9 mouse cellular contexts compared by ENCODE assay signal in the genomic region with DNA sequence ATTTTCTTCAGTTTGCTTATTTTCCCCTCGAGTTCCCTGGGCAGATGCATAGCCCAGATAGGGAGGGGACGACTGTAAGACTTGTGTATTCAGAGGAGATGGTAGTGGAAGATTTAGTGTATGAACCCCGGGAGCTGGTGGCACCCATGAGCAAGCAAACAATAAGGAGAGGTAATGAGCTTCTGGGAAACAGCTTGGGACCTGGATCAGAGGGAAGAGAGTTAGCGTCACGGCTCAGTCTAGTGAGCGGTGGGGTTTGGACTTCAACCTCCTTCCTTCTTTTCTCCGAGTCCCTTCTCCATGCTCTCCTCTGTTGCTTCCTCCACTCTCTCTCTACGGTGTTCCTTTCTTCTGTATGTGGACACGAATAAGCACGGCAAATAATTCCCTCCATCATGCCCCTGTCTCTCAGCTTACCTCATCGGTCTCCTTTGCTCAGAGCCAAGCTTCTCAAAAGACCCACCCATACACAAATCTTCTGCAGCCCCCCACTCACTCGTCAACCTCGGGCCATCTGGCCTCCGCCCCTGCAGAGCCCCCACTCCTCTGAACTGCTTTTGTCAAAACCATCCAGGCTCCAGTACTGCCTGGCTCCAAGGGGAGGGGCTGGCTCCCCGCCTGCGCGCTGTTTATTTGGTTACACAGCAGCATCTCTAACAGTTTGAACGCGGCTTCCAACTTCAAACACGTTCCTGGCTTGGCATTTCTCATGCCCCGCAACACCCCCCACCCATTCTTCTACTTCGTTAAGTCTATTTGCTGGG. TPM values are rescaled to one million over a fixed set of nuclear protein-coding genes. Genes with fewer than 3 reads are reported as not detected.
DNase-seq lines count a peak whose midpoint lies in the region; ATAC-seq lines count a peak whose summit lies in the region.
"Had no signal": no experiment of that assay in that cellular context is flagged by ENCODE, and none has a peak within 500 bp of the region (broad histone marks: within the 10 kb centered on the region; RNA-seq: fewer than 3 reads in every experiment).

No protein-coding gene starts in this region.

- peak overlapping the region; percentile 31 for H3K4me3 ChIP-seq in embryonic facial prominence, embryonic 15.5 days (replicated peaks)
- peak overlapping the region; percentile 38 for H3K4me3 ChIP-seq in hindbrain, embryonic 12.5 days
- peak overlapping the region; percentile 21 for H3K4me3 ChIP-seq in midbrain, embryonic 11.5 days (ENCODE audit: low read depth, low read length)

- H3K36me3 ChIP-seq in embryonic facial prominence, embryonic 15.5 days = no peaks in the 10 kb centered on the region
- no peaks in the 10 kb centered on the region for H3K36me3 ChIP-seq in hindbrain, embryonic 12.5 days
- H3K36me3 ChIP-seq in midbrain, embryonic 11.5 days (ENCODE audit: control insufficient read depth, insufficient read depth, low read length) = no peaks in the 10 kb centered on the region

- no peak; the same call in 1 of the 2 replicates for ATAC-seq in embryonic facial prominence, embryonic 15.5 days (ENCODE audit: insufficient number of reproducible peaks, low FRiP score, low TSS enrichment, low read depth)
- peak; percentile 83 for ATAC-seq in hindbrain, embryonic 12.5 days (ENCODE audit: low FRiP score)
- ATAC-seq in midbrain, embryonic 11.5 days (ENCODE audit: low FRiP score) = peak; percentile 78
- no peak for ATAC-seq in inflammation-experienced regulatory T-cells, adult 6 months

- WGBS in embryonic facial prominence, embryonic 15.5 days = 12% methylated on average over 22 of the region's 22 CpGs
- 8% methylated on average over 22 of the region's 22 CpGs for WGBS in hindbrain, embryonic 12.5 days
- 16% methylated on average over 22 of the region's 22 CpGs for WGBS in midbrain, embryonic 11.5 days

- no peaks in the 10 kb centered on the region for H3K27me3 ChIP-seq in embryonic facial prominence, embryonic 15.5 days
- no peaks in the 10 kb centered on the region for H3K27me3 ChIP-seq in hindbrain, embryonic 12.5 days
- no peaks in the 10 kb centered on the region for H3K27me3 ChIP-seq in midbrain, embryonic 11.5 days (ENCODE audit: control insufficient read depth, insufficient read depth, low read length)

- no peaks in the 10 kb centered on the region for H3K9me3 ChIP-seq in embryonic facial prominence, embryonic 15.5 days (replicated peaks)
- H3K9me3 ChIP-seq in hindbrain, embryonic 12.5 days (replicated peaks) = no peaks in the 10 kb centered on the region
- no peaks in the 10 kb centered on the region for H3K9me3 ChIP-seq in midbrain, embryonic 11.5 days (ENCODE audit: control insufficient read depth, low read length)

- H3K4me1 ChIP-seq in embryonic facial prominence, embryonic 15.5 days = peaks cover 15% of the 10 kb centered on the region
- peaks cover 15% of the 10 kb centered on the region for H3K4me1 ChIP-seq in hindbrain, embryonic 12.5 days
- peaks cover 8% of the 10 kb centered on the region for H3K4me1 ChIP-seq in midbrain, embryonic 11.5 days (ENCODE audit: control insufficient read depth, insufficient read depth, low read length)

- H3K4me2 ChIP-seq in embryonic facial prominence, embryonic 15.5 days (replicated peaks) = peak overlapping the region; percentile 61
- H3K4me2 ChIP-seq in hindbrain, embryonic 12.5 days (replicated peaks) = peak overlapping the region; percentile 81
- peak overlapping the region; percentile 54 for H3K4me2 ChIP-seq in midbrain, embryonic 11.5 days

- no peak overlapping the region for H3K27ac ChIP-seq in embryonic facial prominence, embryonic 15.5 days (replicated peaks)
- no peak overlapping the region for H3K27ac ChIP-seq in hindbrain, embryonic 12.5 days
- no peak overlapping the region for H3K27ac ChIP-seq in midbrain, embryonic 11.5 days (ENCODE audit: low read depth, low read length)

- intact Hi-C loops in left cerebral cortex, postnatal 14 days (cut with DNase I) = no loop called here

- no peak overlapping the region for H3K9ac ChIP-seq in embryonic facial prominence, embryonic 15.5 days
- peak overlapping the region; percentile 56 for H3K9ac ChIP-seq in hindbrain, embryonic 12.5 days
- peak overlapping the region; percentile 54 for H3K9ac ChIP-seq in midbrain, embryonic 11.5 days (ENCODE audit: low read length)

- peak; percentile 30 to 57 for DNase-seq in left cerebral cortex, postnatal 14 days (ENCODE audit: low spot score in 2 of 2)
- DNase-seq in left cerebral cortex, adult 8-10 months (ENCODE audit: low spot score in 2 of 2) = no peak
- DNase-seq in midbrain, embryonic 11.5 days (ENCODE audit: low spot score, missing footprints) = peak; percentile 92
- no peak for DNase-seq in yolk sac, embryonic 10.5 days (ENCODE audit: low spot score)

RNA-seq across cellular contexts. Expression of gene Fcrl6, which starts 14.4 kb away (rescaled TPM):
- not detected for total RNA-seq in left cerebral cortex, postnatal 14 days (2021)
- total RNA-seq in left cerebral cortex, adult 8-10 months (2022) = not detected
- polyA plus RNA-seq in embryonic facial prominence, embryonic 15.5 days (2015; fragmentation: Nextera tagmentation; extraction: Ambion mirVana) = 0.28 and 0.32 TPM in 2 replicates
- 0.34 TPM in 1 of 2 replicates, not detected in the other for polyA plus RNA-seq in hindbrain, embryonic 12.5 days (2016; fragmentation: Nextera tagmentation; extraction: Ambion mirVana)
- polyA plus RNA-seq in midbrain, embryonic 11.5 days (2014; fragmentation: Nextera tagmentation; extraction: Ambion mirVana) = 0.12 and 0.20 TPM in 2 replicates
- under 1 TPM in 1 of 3 experiments, not detected in 2; 0.28 TPM for polyA plus RNA-seq in inflammation-experienced regulatory T-cells, adult 6 months (2017; shearing (Covaris generic))
- total RNA-seq: adrenal gland, adult 18-20 months had no signal
- polyA plus RNA-seq: large intestine, adult 2 months had no signal

RNA-seq across cellular contexts. Expression of gene Dusp23, which starts 16.0 kb away (rescaled TPM):
- 1 to 10 TPM; 5.4 to 5.6 TPM for total RNA-seq in left cerebral cortex, postnatal 14 days (2021)
- 1 to 10 TPM; 4.3 to 6.3 (median 5.5) TPM for total RNA-seq in left cerebral cortex, adult 8-10 months (2022)
- 13.4 and 13.7 TPM in 2 replicates for polyA plus RNA-seq in embryonic facial prominence, embryonic 15.5 days (2015; fragmentation: Nextera tagmentation; extraction: Ambion mirVana)
- 7.9 and 8.6 TPM in 2 replicates for polyA plus RNA-seq in hindbrain, embryonic 12.5 days (2016; fragmentation: Nextera tagmentation; extraction: Ambion mirVana)
- 6.5 and 7.4 TPM in 2 replicates for polyA plus RNA-seq in midbrain, embryonic 11.5 days (2014; fragmentation: Nextera tagmentation; extraction: Ambion mirVana)
- polyA plus RNA-seq in inflammation-experienced regulatory T-cells, adult 6 months (2017; shearing (Covaris generic)) = 1 to 10 TPM; 5.1 to 9.2 (median 5.5) TPM

RNA-seq across cellular contexts. Expression of gene Slamf8, which starts 26.4 kb away (rescaled TPM):
- not detected for total RNA-seq in left cerebral cortex, postnatal 14 days (2021)
- under 1 TPM in 2 of 4 experiments, not detected in 2; 0.23 to 0.32 TPM for total RNA-seq in left cerebral cortex, adult 8-10 months (2022)
- 0.29 TPM in 1 of 2 replicates, not detected in the other for polyA plus RNA-seq in embryonic facial prominence, embryonic 15.5 days (2015; fragmentation: Nextera tagmentation; extraction: Ambion mirVana)
- polyA plus RNA-seq in hindbrain, embryonic 12.5 days (2016; fragmentation: Nextera tagmentation; extraction: Ambion mirVana) = not detected in 2 replicates
- polyA plus RNA-seq in midbrain, embryonic 11.5 days (2014; fragmentation: Nextera tagmentation; extraction: Ambion mirVana) = not detected in 2 replicates
- 1 to 10 TPM in 2 of 3 experiments, under 1 TPM in 1; 0.40 to 1.6 (median 1.1) TPM for polyA plus RNA-seq in inflammation-experienced regulatory T-cells, adult 6 months (2017; shearing (Covaris generic))

Comparison
In these comparisons a context has a peak if more than half of its experiments do, and no peak if none do; other contexts are left out.
1. DNase-seq: peak in left cerebral cortex, postnatal 14 days (2 of 2) and midbrain, embryonic 11.5 days (single experiment); none in left cerebral cortex, adult 8-10 months (0 of 2) and yolk sac, embryonic 10.5 days (single experiment).
2. ATAC-seq: peak in hindbrain, embryonic 12.5 days (single experiment) and midbrain, embryonic 11.5 days (single experiment); none in embryonic facial prominence, embryonic 15.5 days (single experiment) and inflammation-experienced regulatory T-cells, adult 6 months (single experiment).
3. Peak in every context shown above with its lines, with median percentiles within 50 percentile points of each other: H3K4me2 ChIP-seq and H3K4me3 ChIP-seq.